Comparison of ENCODE assay signal across 8 mouse cellular contexts in genomic region chr7:19095751-19096110, GRCm38 (mm10). TPM values are rescaled to one million over a fixed set of nuclear protein-coding genes. Genes with fewer than 3 reads are reported as not detected.
DNase-seq lines count a peak whose midpoint lies in the region; TF ChIP-seq lines count a peak whose summit lies in the region.

No protein-coding gene starts in this region.

- 2% methylated on average over 19 of the region's 19 CpGs for WGBS in lung, adult 2 months

- H3K27ac ChIP-seq in brown adipose tissue, adult 24 weeks (replicated peaks; ENCODE audit: low read depth, low read length) = no peak overlapping the region

- TF ChIP-seq POLR2A in lung, adult 2 months (IDR thresholded peaks at IDR 0.05; ENCODE audit: borderline replicate concordance, extremely low read depth, low read depth, low read length) = no peak

- intact Hi-C loops in heart, postnatal 25 days (cut with DNase I) = no loop called here

- DNase-seq in heart, adult 11 months = peak; percentile 97
- no peak for DNase-seq in heart, postnatal 25 days (ENCODE audit: low spot score)
- DNase-seq in gastrocnemius, postnatal 4 days (ENCODE audit: low spot score in 2 of 2) = peak; percentile 52 to 76
- DNase-seq in kidney, adult 18-20 months = peak; percentile 55
- DNase-seq in lung, adult 2 months = no peak
- DNase-seq in ovary, postnatal 36 days (ENCODE audit: low spot score) = peak; percentile 84
- no peak for DNase-seq in left cerebral cortex, adult 18-20 months (ENCODE audit: low spot score in 2 of 2)

- TF ChIP-seq CTCF in lung, adult 2 months (IDR thresholded peaks at IDR 0.05; ENCODE audit: insufficient read depth, low read length) = no peak

- H3K4me3 ChIP-seq in brown adipose tissue, adult 24 weeks (ENCODE audit: insufficient read depth, low read depth, low read length) = peak overlapping the region; percentile 83
- H3K4me3 ChIP-seq in lung, adult 2 months (replicated peaks; ENCODE audit: extremely low read depth, low read depth, low read length) = peak overlapping the region; percentile 10

- H3K4me1 ChIP-seq in brown adipose tissue, adult 24 weeks (ENCODE audit: control insufficient read depth, insufficient read depth, insufficient read length, low read length) = peaks cover 5% of the 10 kb centered on the region; the same call in 1 of the 2 replicates
- peaks cover 4% of the 10 kb centered on the region; the same call in 1 of the 2 replicates for H3K4me1 ChIP-seq in lung, adult 2 months (ENCODE audit: control insufficient read depth, insufficient read depth, low read length)

RNA-seq across cellular contexts. Expression of gene Six5, which starts 1.3 kb away (rescaled TPM):
- total RNA-seq in heart, postnatal 25 days (2021) = 1 to 10 TPM; 8.6 to 9.8 TPM
- polyA plus RNA-seq in brown adipose tissue, adult 24 weeks (2012; ENCODE audit: insufficient read depth, insufficient read length, missing spikeins) = 6.2 and 7.1 TPM in 2 replicates
- total RNA-seq in gastrocnemius, postnatal 4 days (2021) = 10 to 100 TPM; 13.5 to 14.7 TPM
- 39.6 and 47.2 TPM in 2 replicates for polyA plus RNA-seq in lung, adult 2 months (2012; rRNA removed)
- total RNA-seq in left cerebral cortex, adult 18-20 months (2021) = 1 to 10 TPM; 2.3 to 3.0 TPM

RNA-seq across cellular contexts. Expression of gene Dmpk, which starts 12.1 kb away (rescaled TPM):
- total RNA-seq in heart, postnatal 25 days (2021) = 100 to 1,000 TPM; 555 to 584 TPM
- polyA plus RNA-seq in brown adipose tissue, adult 24 weeks (2012; ENCODE audit: insufficient read depth, insufficient read length, missing spikeins) = 50.7 and 72.5 TPM in 2 replicates
- total RNA-seq in gastrocnemius, postnatal 4 days (2021) = 100 to 1,000 TPM; 287 to 292 TPM
- polyA plus RNA-seq in lung, adult 2 months (2012; rRNA removed) = 209 and 259 TPM in 2 replicates
- 10 to 100 TPM; 26.6 to 32.0 TPM for total RNA-seq in left cerebral cortex, adult 18-20 months (2021)

RNA-seq across cellular contexts. Expression of gene Dmwd, which starts 19.7 kb away (rescaled TPM):
- total RNA-seq in heart, postnatal 25 days (2021) = 10 to 100 TPM; 43.9 to 45.4 TPM
- polyA plus RNA-seq in brown adipose tissue, adult 24 weeks (2012; ENCODE audit: insufficient read depth, insufficient read length, missing spikeins) = 9.6 and 12.0 TPM in 2 replicates
- total RNA-seq in gastrocnemius, postnatal 4 days (2021) = 10 to 100 TPM; 52.4 to 55.4 TPM
- polyA plus RNA-seq in lung, adult 2 months (2012; rRNA removed) = 94.6 and 101 TPM in 2 replicates
- 100 to 1,000 TPM; 143 TPM for total RNA-seq in left cerebral cortex, adult 18-20 months (2021)

RNA-seq across cellular contexts. Expression of gene Gm4969, which starts 22.4 kb away (rescaled TPM):
- total RNA-seq in heart, postnatal 25 days (2021) = not detected
- polyA plus RNA-seq in brown adipose tissue, adult 24 weeks (2012; ENCODE audit: insufficient read depth, insufficient read length, missing spikeins) = not detected in 2 replicates
- under 1 TPM; 0.34 to 0.62 TPM for total RNA-seq in gastrocnemius, postnatal 4 days (2021)
- polyA plus RNA-seq in lung, adult 2 months (2012; rRNA removed) = not detected in 2 replicates
- under 1 TPM; 0.16 to 0.40 TPM for total RNA-seq in left cerebral cortex, adult 18-20 months (2021)

RNA-seq across cellular contexts. Expression of gene Fbxo46, which starts 23.9 kb away (rescaled TPM):
- total RNA-seq in heart, postnatal 25 days (2021) = 1 to 10 TPM; 5.4 to 5.5 TPM
- polyA plus RNA-seq in brown adipose tissue, adult 24 weeks (2012; ENCODE audit: insufficient read depth, insufficient read length, missing spikeins) = 1.7 and 3.3 TPM in 2 replicates
- total RNA-seq in gastrocnemius, postnatal 4 days (2021) = 1 to 10 TPM; 8.0 to 8.4 TPM
- 10.7 and 12.3 TPM in 2 replicates for polyA plus RNA-seq in lung, adult 2 months (2012; rRNA removed)
- 10 to 100 TPM; 13.6 to 15.6 TPM for total RNA-seq in left cerebral cortex, adult 18-20 months (2021)

Comparison
In these comparisons a context has a peak if more than half of its experiments do, and no peak if none do; other contexts are left out.
1. DNase-seq: peak in heart, adult 11 months (single experiment), gastrocnemius, postnatal 4 days (2 of 2), kidney, adult 18-20 months (single experiment) and ovary, postnatal 36 days (single experiment); none in heart, postnatal 25 days (single experiment), lung, adult 2 months (single experiment) and left cerebral cortex, adult 18-20 months (0 of 2).
2. RNA of gene Dmpk, which starts 12.1 kb away (total RNA-seq): 555 to 584 TPM in heart, postnatal 25 days and 287 to 292 TPM in gastrocnemius, postnatal 4 days; 26.6 to 32.0 TPM in left cerebral cortex, adult 18-20 months; every median in the first group is over 4 times any median in the second.